Mouse (Mus musculus) thymus, adult 2 months (tissue): ENCODE data around the gene Daw1. TPM values are rescaled to one million over a fixed set of nuclear protein-coding genes. Genes with fewer than 3 reads are reported as not detected.

Experiments
- DNase-seq: peaks from one replicate; pipeline ENCODE4 v3.0.0; 2021
- H3K27ac ChIP-seq: fragments of 200-500 bp; 2 replicates; pipeline ENCODE4 v1.5.1; 2012; ENCODE audit warnings: low read length, control low read depth; ENCODE audit not compliant: control insufficient read depth, insufficient read depth
- H3K27me3 ChIP-seq: fragments of 200-500 bp; 2 replicates; pipeline ENCODE4 v1.6.1; 2012; ENCODE audit warnings: mild to moderate bottlenecking, low read length, moderate library complexity, mixed read lengths; ENCODE audit not compliant: control insufficient read depth, insufficient read depth
- H3K36me3 ChIP-seq: fragments of 200-500 bp; 2 replicates; pipeline ENCODE4 v1.6.1; 2012; ENCODE audit warnings: mild to moderate bottlenecking, low read length, moderate library complexity; ENCODE audit not compliant: control insufficient read depth, insufficient read depth
- H3K4me1 ChIP-seq: fragments of 200-500 bp; replicated peaks from 2 replicates; pipeline ENCODE4 v1.6.1; 2012; ENCODE audit warnings: low read length; ENCODE audit not compliant: control insufficient read depth, insufficient read depth
- H3K4me3 ChIP-seq: fragments of 200-500 bp; 2 replicates; pipeline ENCODE4 v1.5.1; 2012; ENCODE audit warnings: mild to moderate bottlenecking, low read length, control low read depth, moderate library complexity; ENCODE audit not compliant: control insufficient read depth, insufficient read depth
- CTCF ChIP-seq: fragments of 200-500 bp; IDR thresholded peaks from 2 replicates; pipeline ENCODE4 v1.5.1; 2012; ENCODE audit warnings: mild to moderate bottlenecking, control low read depth, low read length, moderate library complexity, borderline replicate concordance; ENCODE audit not compliant: control insufficient read depth, poor library complexity, insufficient read depth; ENCODE audit errors: extremely low read depth
- POLR2A ChIP-seq: fragments of 200-500 bp; IDR thresholded peaks from 2 replicates; pipeline ENCODE4 v1.6.1; 2012; ENCODE audit warnings: mild to moderate bottlenecking, low read length, control low read depth, moderate library complexity; ENCODE audit not compliant: control insufficient read depth, poor library complexity, insufficient read depth; ENCODE audit errors: extremely low read depth
- WGBS: fragments of 180-500 bp; shearing (Covaris S2); methylation state at CpG from one replicate; pipeline ENCODE4 v1.1.7; 2018; 5-methylcytosine and 5-hydroxymethylcytosine counted together
- polyA plus RNA-seq: library from polyadenylated mRNA; depleted of rRNA; stranded (reverse); fragments of >200 nt; gene quantifications from 2 replicates; pipeline ENCODE4 v1.2.3, GENCODE M21; 2012

Gene Daw1
- polyA plus RNA-seq, 1 experiment = not detected

DNA sequence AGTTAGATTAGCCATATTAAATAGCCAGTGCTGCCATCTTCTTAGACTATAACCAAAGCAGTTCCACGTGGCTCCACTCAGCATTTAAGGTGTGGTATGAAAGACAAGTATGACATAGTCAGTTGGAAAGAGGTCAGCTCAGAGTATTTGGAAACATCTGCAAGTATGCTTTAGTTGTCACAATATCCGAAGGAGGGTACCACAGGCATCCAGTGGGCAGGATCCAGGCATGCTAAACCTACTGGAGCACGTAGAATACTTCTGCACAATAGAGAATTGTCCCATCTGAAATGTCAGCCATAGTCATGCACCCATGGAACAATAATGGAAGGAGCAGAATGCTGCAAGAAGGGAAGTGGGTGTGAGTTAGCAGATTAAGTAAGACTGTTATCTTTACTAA lies 39.2 kb upstream of the Daw1 start:
- Histone ChIP-seq H3K4me1 (no peaks in the 10 kb centered on the region), H3K4me3 (no peak overlapping the region), H3K36me3 (no peaks in the 10 kb centered on the region), H3K27ac (no peak overlapping the region), H3K27me3 (no peaks in the 10 kb centered on the region)
- DNase-seq = no peak
- WGBS = 79% methylated on average over 3 of the region's 3 CpGs
- no peak for TF ChIP-seq POLR2A

DNA sequence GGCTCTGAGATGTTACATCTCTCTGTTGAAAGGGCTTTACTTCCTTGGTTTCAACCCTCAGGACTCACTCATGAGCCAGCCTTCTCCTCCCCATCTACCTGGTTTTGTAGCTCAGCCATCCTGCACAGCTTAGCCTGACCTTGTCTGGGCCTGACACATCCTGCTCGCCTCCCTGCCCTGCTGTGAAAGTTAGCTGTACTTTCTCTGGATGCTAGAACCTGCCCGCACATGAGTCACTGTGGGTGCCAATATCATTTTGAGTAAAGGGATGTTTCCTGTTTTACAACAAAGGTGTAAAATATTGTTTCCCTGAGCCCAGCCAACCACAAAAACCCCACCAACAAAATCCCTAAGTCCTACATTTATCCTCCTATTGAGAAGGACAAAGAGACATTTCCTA lies 36.4 kb upstream of the Daw1 start:
- no peak for DNase-seq
- Histone ChIP-seq H3K27me3 (no peaks in the 10 kb centered on the region), H3K4me1 (no peaks in the 10 kb centered on the region), H3K36me3 (no peaks in the 10 kb centered on the region), H3K27ac (no peak overlapping the region), H3K4me3 (no peak overlapping the region)
- 95% methylated on average over 2 of the region's 2 CpGs for WGBS
- TF ChIP-seq CTCF (no peak), POLR2A (no peak)

DNA sequence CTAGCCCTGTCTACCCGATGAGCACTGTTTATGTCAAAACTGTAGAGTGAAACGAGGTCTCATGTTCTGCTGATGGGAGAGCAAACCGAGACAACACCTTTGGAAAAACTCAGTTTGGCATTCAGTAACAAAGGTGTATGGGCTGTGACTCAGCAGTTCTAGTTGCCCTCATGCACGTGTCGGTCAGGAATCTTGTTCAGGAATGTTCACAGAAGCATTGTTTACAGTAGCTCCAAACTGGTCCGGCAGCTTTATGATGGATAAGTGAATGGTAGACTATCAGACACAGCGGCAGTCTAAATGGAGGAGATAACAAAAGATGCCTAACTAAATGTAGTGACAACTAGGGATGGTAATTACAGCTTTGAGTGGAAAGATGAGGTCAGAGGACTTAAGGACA lies 23.7 kb upstream of the Daw1 start:
- 78% methylated on average over 7 of the region's 7 CpGs for WGBS
- Histone ChIP-seq H3K27ac (no peak overlapping the region), H3K4me1 (no peaks in the 10 kb centered on the region), H3K4me3 (no peak overlapping the region), H3K36me3 (no peaks in the 10 kb centered on the region), H3K27me3 (no peaks in the 10 kb centered on the region)
- no peak for TF ChIP-seq POLR2A
- no peak for TF ChIP-seq CTCF
- no peak for DNase-seq

DNA sequence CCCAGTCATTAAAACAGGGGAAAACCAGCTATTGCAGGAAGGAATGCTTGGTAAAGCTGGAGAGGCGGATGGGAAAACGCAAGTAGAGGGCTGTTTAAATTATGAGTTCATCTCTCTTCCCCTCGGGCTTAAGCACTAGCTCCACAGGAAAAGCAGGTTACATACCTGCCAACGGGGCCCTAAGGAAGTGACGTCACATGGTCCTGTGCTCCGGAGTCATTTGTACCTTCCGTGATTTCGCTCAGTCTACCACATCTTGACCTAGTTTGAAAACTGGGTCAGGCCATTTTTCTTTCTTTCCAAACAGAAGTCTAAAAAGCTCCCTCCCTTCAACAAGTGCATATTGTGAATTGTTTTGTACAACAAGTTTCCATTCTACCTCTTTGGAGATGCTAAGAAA lies 21.7 kb upstream of the Daw1 start:
- Histone ChIP-seq H3K27me3 (no peaks in the 10 kb centered on the region), H3K36me3 (no peaks in the 10 kb centered on the region), H3K4me3 (no peak overlapping the region), H3K27ac (no peak overlapping the region), H3K4me1 (no peaks in the 10 kb centered on the region)
- 85% methylated on average over 8 of the region's 8 CpGs for WGBS
- TF ChIP-seq CTCF (no peak), POLR2A (no peak)
- DNase-seq = no peak

DNA sequence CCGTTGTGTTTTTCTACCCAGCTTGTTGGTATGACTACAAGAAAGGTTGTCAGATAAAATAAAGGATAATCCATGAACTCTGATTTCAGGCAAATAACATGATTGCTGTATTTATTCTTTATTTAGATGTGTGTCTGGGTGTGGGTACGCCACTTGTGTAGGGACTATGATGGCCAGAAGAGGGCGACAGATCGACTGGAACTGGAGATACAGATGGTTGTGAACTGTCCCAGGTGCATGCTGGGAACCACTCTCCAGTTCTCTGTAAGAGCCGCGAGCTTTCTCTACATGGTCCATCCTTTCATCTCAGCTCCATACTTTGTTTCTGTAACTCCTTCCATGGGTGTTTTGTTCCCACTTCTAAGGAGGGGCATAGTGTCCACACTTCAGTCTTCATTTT lies 20.8 kb upstream of the Daw1 start:
- no peak for DNase-seq
- Histone ChIP-seq H3K27ac (no peak overlapping the region), H3K27me3 (no peaks in the 10 kb centered on the region), H3K4me1 (no peaks in the 10 kb centered on the region), H3K36me3 (no peaks in the 10 kb centered on the region), H3K4me3 (no peak overlapping the region)
- 90% methylated on average over 6 of the region's 6 CpGs for WGBS
- no peak for TF ChIP-seq POLR2A
- no peak for TF ChIP-seq CTCF

DNA sequence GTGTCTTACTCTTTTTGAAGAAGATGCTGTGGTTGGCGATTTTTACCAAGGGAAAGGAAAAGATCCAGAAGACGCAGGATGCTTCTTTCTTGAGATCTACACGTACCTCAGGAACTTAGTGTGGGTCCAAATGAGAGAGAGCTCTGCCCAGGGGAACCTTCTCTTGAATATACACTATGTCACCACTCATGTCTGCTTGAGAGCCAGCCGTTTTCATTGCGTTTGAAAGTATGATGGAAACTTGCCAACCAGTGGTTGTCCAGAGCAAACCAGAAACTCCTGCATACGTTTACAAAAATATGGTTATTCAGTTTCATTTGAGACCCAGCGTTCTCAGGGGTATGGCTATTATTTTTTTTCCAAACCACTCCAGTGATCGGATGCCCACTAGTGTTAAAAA lies 18.0 kb upstream of the Daw1 start:
- WGBS = 88% methylated on average over 8 of the region's 8 CpGs
- no peaks in the 10 kb centered on the region for H3K36me3 ChIP-seq
- H3K27ac ChIP-seq = no peak overlapping the region

DNA sequence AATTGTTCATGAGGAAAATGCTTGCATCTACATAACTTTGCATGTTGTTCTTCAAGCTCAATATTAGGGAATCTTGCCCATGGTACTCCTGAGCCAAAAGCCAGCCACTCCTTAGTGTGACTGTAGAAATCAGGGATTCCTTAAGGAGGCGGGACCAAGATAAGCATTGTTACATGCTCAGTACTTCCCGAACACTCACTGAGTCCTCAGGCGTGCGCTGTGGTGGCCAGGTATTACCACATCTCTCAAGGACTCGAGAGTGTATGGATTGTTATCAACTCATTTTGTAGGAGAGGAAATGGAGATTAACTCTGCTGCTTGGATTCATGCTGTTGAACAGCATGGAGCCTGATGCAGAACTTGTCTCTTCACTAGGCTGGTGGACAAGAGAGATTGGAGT lies 17.5 kb upstream of the Daw1 start:
- Histone ChIP-seq H3K4me3 (no peak overlapping the region), H3K4me1 (no peaks in the 10 kb centered on the region), H3K36me3 (no peaks in the 10 kb centered on the region), H3K27me3 (no peaks in the 10 kb centered on the region), H3K27ac (no peak overlapping the region)
- no peak for DNase-seq
- WGBS = 87% methylated on average over 5 of the region's 5 CpGs
- TF ChIP-seq POLR2A (no peak), CTCF (no peak)

More for the DNA sequence above, 18.0 kb upstream of the Daw1 start:
- TF ChIP-seq POLR2A (no peak), CTCF (no peak)
- Histone ChIP-seq H3K27me3 (no peaks in the 10 kb centered on the region), H3K4me3 (no peak overlapping the region), H3K4me1 (no peaks in the 10 kb centered on the region)
- DNase-seq = no peak
